Mouse (Mus musculus): Measurements from ENCODE around the gene Tspo. TPM values are rescaled to one million over a fixed set of nuclear protein-coding genes. Genes with fewer than 3 reads are reported as not detected.
A peak's percentile ranks its signal among the peaks of the same experiment; 100 is the strongest.

The Tspo gene
- polyA plus RNA-seq, 1 experiment from 2014 or later = 80.3 TPM

DNA sequence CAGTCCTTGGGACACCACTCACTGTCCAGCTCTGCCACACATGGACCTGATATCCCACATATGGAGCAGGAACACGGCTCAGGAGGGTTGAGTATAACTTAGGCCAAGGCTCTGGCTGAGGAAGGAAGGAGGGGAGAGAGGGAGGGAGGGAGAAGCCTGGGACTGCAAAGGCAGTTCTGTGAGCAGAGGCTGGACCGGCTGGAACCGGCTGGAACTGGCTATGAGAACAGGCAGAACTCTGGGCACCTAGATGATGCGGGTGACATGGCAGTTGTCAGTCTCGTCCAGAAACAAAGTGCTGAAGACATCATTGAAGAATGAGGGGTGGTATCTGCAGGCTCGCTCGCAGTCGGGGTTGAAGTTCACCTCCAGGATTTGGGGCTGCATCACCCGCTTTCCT is 13.3 kb downstream of the Tspo start:
- Histone ChIP-seq H3K27ac (ENCODE audit: low read length) (no peak overlapping the region), H3K9ac (replicated peaks; ENCODE audit: low read depth, low read length) (no peak overlapping the region), H3K27me3 (ENCODE audit: control insufficient read depth, insufficient read depth, low read length) (no peaks in the 10 kb centered on the region), H3K4me2 (replicated peaks; ENCODE audit: low read depth, low read length) (no peak overlapping the region), H3K4me1 (ENCODE audit: control insufficient read depth, insufficient read depth, low read length) (no peaks in the 10 kb centered on the region), H3K9me3 (ENCODE audit: control insufficient read depth, low read depth, low read length) (no peaks in the 10 kb centered on the region), H3K4me3 (ENCODE audit: low read depth, low read length) (no peak overlapping the region), H3K36me3 (ENCODE audit: control insufficient read depth, insufficient read depth, low read length) (peaks cover 45% of the 10 kb centered on the region)
- no peak for ATAC-seq (ENCODE audit: insufficient number of reproducible peaks, insufficient read depth, low FRiP score, low read depth)
- WGBS = 87% methylated on average over 9 of the region's 9 CpGs

DNA sequence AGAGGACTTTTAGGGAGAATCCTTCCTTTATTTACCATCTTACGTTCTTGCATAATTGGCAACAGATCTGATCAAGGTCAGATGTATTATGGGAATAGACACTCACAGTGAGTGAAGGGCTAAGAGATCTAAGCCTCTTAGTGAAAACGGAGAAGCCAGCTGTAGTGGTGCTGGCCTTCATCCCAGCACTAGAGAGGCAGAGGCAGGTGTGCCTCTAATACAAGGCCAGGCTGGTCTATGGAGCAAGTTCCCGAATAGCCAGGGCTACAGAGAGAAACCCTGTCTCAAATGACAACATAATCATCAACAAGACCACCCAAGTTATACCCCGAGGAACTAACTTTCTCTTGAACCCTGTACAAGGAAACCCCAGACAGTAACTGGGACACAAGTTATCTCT is 19.5 kb downstream of the Tspo start:
- H3K36me3 ChIP-seq (ENCODE audit: control insufficient read depth, insufficient read depth, low read length) = peaks cover 61% of the 10 kb centered on the region
- no peak overlapping the region for H3K9ac ChIP-seq (replicated peaks; ENCODE audit: low read depth, low read length)
- H3K4me1 ChIP-seq (ENCODE audit: control insufficient read depth, insufficient read depth, low read length) = no peaks in the 10 kb centered on the region
- no peak overlapping the region for H3K27ac ChIP-seq (ENCODE audit: low read length)
- ATAC-seq (ENCODE audit: insufficient number of reproducible peaks, insufficient read depth, low FRiP score, low read depth) = no peak
- no peak overlapping the region for H3K4me2 ChIP-seq (replicated peaks; ENCODE audit: low read depth, low read length)
- 77% methylated on average over 4 of the region's 4 CpGs for WGBS
- no peak overlapping the region for H3K4me3 ChIP-seq (ENCODE audit: low read depth, low read length)
- 0 out of 2 replicates have a peak, but pooled peaks cover 2% of the 10 kb centered on the region for H3K9me3 ChIP-seq (ENCODE audit: control insufficient read depth, low read depth, low read length)
- no peaks in the 10 kb centered on the region for H3K27me3 ChIP-seq (ENCODE audit: control insufficient read depth, insufficient read depth, low read length)

DNA sequence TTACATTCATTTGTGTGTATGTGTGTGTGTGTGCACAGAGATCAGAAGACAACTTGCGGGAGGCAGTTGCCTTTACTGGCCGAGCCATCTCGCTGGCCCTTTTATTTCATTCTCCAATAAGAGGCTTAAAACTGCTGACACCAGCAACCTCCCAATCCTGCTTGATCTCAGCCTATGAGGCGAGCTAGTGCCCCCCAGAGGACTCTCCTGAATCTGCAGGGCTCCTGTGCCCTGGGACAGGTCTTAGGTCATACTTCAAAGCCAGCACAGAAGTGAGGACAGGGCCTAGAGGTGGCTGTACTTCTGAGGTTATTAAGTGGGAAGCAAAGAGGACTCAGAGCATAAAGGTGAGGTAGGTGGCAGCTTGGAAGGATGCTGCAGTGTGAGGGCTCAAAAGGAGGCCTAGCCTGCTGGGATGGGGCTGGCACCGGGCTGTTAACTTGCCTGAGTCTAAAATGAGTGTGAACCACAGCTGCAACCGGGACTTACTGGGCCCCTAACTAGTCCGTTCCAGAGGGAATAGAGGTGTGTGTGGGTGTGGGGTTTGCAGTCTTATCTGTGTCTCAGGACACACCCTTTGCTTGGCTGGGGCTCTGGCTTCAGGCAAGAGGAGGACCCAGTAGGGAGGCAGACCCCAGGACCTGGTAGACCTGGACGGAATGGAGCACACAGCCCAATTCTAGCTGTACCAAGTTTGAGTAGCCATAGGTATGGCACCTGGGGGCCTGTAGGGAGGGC is 20.2 kb downstream of the Tspo start:
- no peaks in the 10 kb centered on the region for H3K4me1 ChIP-seq (ENCODE audit: control insufficient read depth, insufficient read depth, low read length)
- 73% methylated on average over 8 of the region's 8 CpGs for WGBS
- 0 out of 2 replicates have a peak, but pooled peaks cover 2% of the 10 kb centered on the region for H3K9me3 ChIP-seq (ENCODE audit: control insufficient read depth, low read depth, low read length)
- no peak for ATAC-seq (ENCODE audit: insufficient number of reproducible peaks, insufficient read depth, low FRiP score, low read depth)
- H3K27ac ChIP-seq (ENCODE audit: low read length) = no peak overlapping the region
- no peak overlapping the region for H3K9ac ChIP-seq (replicated peaks; ENCODE audit: low read depth, low read length)
- no peaks in the 10 kb centered on the region for H3K27me3 ChIP-seq (ENCODE audit: control insufficient read depth, insufficient read depth, low read length)
- H3K36me3 ChIP-seq (ENCODE audit: control insufficient read depth, insufficient read depth, low read length) = peaks cover 58% of the 10 kb centered on the region
- no peak overlapping the region for H3K4me3 ChIP-seq (ENCODE audit: low read depth, low read length)
- no peak overlapping the region for H3K4me2 ChIP-seq (replicated peaks; ENCODE audit: low read depth, low read length)

DNA sequence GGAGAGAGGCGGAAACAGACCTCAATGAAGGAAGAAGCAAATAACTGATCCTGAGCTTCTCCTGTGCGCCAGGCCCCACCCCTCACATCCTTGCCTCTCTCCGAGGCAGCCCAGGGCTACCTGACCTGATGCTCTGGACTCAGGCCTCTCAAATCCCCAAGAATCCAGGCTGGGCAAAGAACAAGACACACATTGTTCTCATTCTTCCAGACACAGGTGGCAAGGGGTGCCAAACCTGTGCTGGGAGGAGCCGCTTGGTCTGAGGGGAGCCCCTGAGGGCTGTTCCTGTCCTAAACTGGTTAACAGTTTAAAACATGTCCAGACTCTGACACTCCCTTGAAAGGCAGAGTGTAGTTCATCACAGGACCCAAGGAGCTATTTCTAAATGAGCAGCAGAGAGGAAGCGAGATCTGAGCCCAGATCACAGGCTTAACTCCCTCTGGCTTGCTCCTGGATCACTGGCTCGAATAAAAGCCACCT is 21.4 kb downstream of the Tspo start:
- Histone ChIP-seq H3K36me3 (ENCODE audit: control insufficient read depth, insufficient read depth, low read length) (peaks cover 48% of the 10 kb centered on the region), H3K9ac (replicated peaks; ENCODE audit: low read depth, low read length) (no peak overlapping the region), H3K27ac (ENCODE audit: low read length) (no peak overlapping the region), H3K9me3 (ENCODE audit: control insufficient read depth, low read depth, low read length) (0 out of 2 replicates have a peak, but pooled peaks cover 2% of the 10 kb centered on the region), H3K4me1 (ENCODE audit: control insufficient read depth, insufficient read depth, low read length) (no peaks in the 10 kb centered on the region), H3K4me2 (replicated peaks; ENCODE audit: low read depth, low read length) (no peak overlapping the region), H3K27me3 (ENCODE audit: control insufficient read depth, insufficient read depth, low read length) (no peaks in the 10 kb centered on the region), H3K4me3 (ENCODE audit: low read depth, low read length) (no peak overlapping the region)
- no peak for ATAC-seq (ENCODE audit: insufficient number of reproducible peaks, insufficient read depth, low FRiP score, low read depth)
- 91% methylated on average over 6 of the region's 6 CpGs for WGBS

DNA sequence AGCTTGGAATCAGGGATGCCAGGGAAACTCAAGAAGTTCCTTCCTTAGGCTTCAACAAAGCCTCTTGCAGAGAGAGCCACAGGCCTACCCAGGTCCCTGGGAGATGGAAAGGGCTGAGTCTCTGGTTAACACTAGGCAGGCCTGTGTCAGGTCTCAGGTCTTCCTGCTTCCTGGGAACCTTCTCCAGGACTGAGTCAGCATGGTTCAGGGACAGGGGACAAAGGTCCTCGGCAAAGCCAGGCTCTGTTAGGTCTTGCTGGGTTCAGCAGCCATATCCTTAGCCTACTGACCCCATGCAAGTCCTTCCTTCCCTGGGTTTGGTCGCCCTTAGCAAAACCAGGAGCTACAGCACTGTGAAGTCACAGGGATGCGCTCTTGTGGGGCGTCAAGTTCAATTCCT is 27.4 kb downstream of the Tspo start:
- 85% methylated on average over 4 of the region's 4 CpGs for WGBS
- no peak for ATAC-seq (ENCODE audit: insufficient number of reproducible peaks, insufficient read depth, low FRiP score, low read depth)
- Histone ChIP-seq H3K9me3 (ENCODE audit: control insufficient read depth, low read depth, low read length) (0 out of 2 replicates have a peak, but pooled peaks cover 2% of the 10 kb centered on the region), H3K9ac (replicated peaks; ENCODE audit: low read depth, low read length) (no peak overlapping the region), H3K4me3 (ENCODE audit: low read depth, low read length) (no peak overlapping the region), H3K4me1 (ENCODE audit: control insufficient read depth, insufficient read depth, low read length) (peaks cover 18% of the 10 kb centered on the region), H3K27ac (ENCODE audit: low read length) (no peak overlapping the region), H3K27me3 (ENCODE audit: control insufficient read depth, insufficient read depth, low read length) (no peaks in the 10 kb centered on the region), H3K36me3 (ENCODE audit: control insufficient read depth, insufficient read depth, low read length) (peaks cover 18% of the 10 kb centered on the region), H3K4me2 (replicated peaks; ENCODE audit: low read depth, low read length) (no peak overlapping the region)

DNA sequence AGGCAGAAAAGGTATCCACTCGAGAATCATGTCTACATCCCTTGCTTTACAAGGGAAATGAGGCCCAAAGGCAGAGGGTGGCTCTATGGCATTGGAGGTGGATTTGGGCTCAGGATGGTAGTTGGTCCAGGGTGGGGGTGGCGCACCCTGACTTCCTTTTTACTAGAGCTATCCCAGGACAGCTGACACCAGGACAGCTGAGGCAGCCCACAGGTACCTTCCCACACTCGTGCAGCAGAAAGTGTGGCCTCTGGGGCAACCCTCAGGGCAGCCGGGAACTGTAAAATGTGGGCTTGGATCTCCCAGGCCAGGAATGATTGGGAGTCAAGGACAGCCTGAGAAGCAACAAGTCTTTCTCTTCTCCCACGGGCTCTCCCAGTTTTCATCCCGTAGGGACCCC is 28.4 kb downstream of the Tspo start:
- no peak overlapping the region for H3K4me2 ChIP-seq (replicated peaks; ENCODE audit: low read depth, low read length)
- H3K9ac ChIP-seq (replicated peaks; ENCODE audit: low read depth, low read length) = no peak overlapping the region
- no peak overlapping the region for H3K27ac ChIP-seq (ENCODE audit: low read length)
- no peak overlapping the region for H3K4me3 ChIP-seq (ENCODE audit: low read depth, low read length)
- ATAC-seq (ENCODE audit: insufficient number of reproducible peaks, insufficient read depth, low FRiP score, low read depth) = no peak
- WGBS = 85% methylated on average over 6 of the region's 6 CpGs
- peaks cover 18% of the 10 kb centered on the region for H3K4me1 ChIP-seq (ENCODE audit: control insufficient read depth, insufficient read depth, low read length)
- no peaks in the 10 kb centered on the region for H3K27me3 ChIP-seq (ENCODE audit: control insufficient read depth, insufficient read depth, low read length)
- H3K36me3 ChIP-seq (ENCODE audit: control insufficient read depth, insufficient read depth, low read length) = peaks cover 9% of the 10 kb centered on the region
- H3K9me3 ChIP-seq (ENCODE audit: control insufficient read depth, low read depth, low read length) = no peaks in the 10 kb centered on the region

DNA sequence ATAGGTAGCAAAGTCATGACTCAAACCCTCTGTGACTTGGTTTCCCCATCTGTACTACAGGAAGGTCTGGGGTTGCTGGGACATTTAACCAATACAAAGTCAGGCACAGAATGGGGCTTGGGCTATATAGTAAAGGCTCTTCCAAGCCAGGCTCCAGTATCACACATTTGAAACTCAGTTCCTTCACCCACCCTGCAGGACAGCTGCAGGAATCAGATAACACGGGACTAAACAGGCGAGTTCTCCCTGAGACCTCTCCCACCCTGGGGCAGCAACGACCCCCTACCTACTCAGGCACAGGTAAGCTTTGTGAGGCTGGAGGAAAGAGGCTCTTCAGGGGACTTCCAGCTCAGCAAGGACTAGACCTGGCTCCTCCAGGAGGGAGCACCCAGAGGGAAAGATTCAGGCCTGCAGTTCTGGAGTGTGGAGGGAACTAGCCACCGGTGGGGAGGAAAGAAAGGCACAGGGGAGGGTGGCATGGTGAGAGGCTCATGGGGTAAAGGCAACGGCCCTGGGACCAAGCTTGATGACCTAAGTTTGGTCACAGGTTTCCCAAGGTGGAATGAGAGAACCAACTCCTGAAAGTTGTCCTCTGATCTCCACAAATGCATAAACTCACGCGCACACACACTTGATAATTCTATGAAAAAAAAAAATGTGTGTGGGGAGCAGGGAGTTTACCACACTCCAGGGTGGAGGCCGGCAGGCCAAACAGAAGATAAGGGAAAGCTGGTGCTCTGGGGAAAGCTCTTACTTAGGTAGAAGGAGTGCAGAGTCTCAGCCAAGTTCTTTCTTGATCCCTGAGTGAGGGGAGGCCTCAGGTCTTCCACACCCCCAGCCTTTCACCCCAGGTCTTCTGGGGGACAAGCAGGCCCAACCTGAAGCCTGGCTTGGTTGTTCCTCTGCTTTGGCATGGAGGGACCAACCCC is 29.1 kb downstream of the Tspo start:
- Histone ChIP-seq H3K9ac (replicated peaks; ENCODE audit: low read depth, low read length) (0 out of 2 replicates have a peak overlapping the region, but pooled peaks have one; percentile 10), H3K9me3 (ENCODE audit: control insufficient read depth, low read depth, low read length) (no peaks in the 10 kb centered on the region), H3K27ac (ENCODE audit: low read length) (peak overlapping the region; percentile 48; the same call in 1 of the 2 replicates), H3K27me3 (ENCODE audit: control insufficient read depth, insufficient read depth, low read length) (no peaks in the 10 kb centered on the region), H3K4me2 (replicated peaks; ENCODE audit: low read depth, low read length) (peak overlapping the region; percentile 92; the same call in 1 of the 2 replicates), H3K36me3 (ENCODE audit: control insufficient read depth, insufficient read depth, low read length) (peaks cover 1% of the 10 kb centered on the region; the same call in 1 of the 2 replicates), H3K4me3 (ENCODE audit: low read depth, low read length) (no peak overlapping the region), H3K4me1 (ENCODE audit: control insufficient read depth, insufficient read depth, low read length) (peaks cover 18% of the 10 kb centered on the region)
- no peak for ATAC-seq (ENCODE audit: insufficient number of reproducible peaks, insufficient read depth, low FRiP score, low read depth)
- 61% methylated on average over 8 of the region's 8 CpGs for WGBS

DNA sequence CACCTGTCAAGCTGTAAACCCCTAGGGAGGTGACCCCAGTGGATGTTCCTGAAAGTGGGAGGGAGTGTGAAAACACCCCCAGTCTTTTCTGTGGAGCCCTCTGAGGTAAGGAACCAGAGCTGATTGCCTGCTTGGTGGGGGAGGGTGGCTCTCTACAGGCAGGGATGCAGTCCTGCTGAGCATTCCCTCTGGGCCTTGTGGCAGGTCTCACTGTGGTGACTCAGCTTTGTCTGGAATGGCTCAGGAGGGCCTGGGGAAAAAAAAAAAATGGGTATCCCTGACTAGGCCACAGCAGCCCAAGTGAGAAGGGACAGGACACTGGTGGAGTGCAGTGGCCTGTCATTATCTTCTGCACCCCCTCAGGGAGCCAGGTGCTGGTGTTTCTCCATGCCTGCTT is 29.8 kb downstream of the Tspo start:
- H3K9ac ChIP-seq (replicated peaks; ENCODE audit: low read depth, low read length) = no peak overlapping the region
- H3K27ac ChIP-seq (ENCODE audit: low read length) = peak overlapping the region; percentile 48; the same call in 1 of the 2 replicates
- no peak for ATAC-seq (ENCODE audit: insufficient number of reproducible peaks, insufficient read depth, low FRiP score, low read depth)
- H3K9me3 ChIP-seq (ENCODE audit: control insufficient read depth, low read depth, low read length) = no peaks in the 10 kb centered on the region
- peak overlapping the region; percentile 92; the same call in 1 of the 2 replicates for H3K4me2 ChIP-seq (replicated peaks; ENCODE audit: low read depth, low read length)
- no peak overlapping the region; the same call in 1 of the 2 replicates for H3K4me3 ChIP-seq (ENCODE audit: low read depth, low read length)
- peaks cover 18% of the 10 kb centered on the region for H3K4me1 ChIP-seq (ENCODE audit: control insufficient read depth, insufficient read depth, low read length)
- H3K27me3 ChIP-seq (ENCODE audit: control insufficient read depth, insufficient read depth, low read length) = no peaks in the 10 kb centered on the region
- no peaks in the 10 kb centered on the region for H3K36me3 ChIP-seq (ENCODE audit: control insufficient read depth, insufficient read depth, low read length)

Data from stomach, embryonic 14.5 days (tissue).